Mouse (Mus musculus): ENCODE results near the gene Cox7a2l. TPM values are rescaled to one million over a fixed set of nuclear protein-coding genes. Genes with fewer than 3 reads are reported as not detected.

The Cox7a2l gene
- total and polyA plus RNA-seq, 3 experiments, result 233 to 371 (median 310) TPM

- Histone ChIP-seq H3K4me1 (ENCODE audit: control insufficient read depth in 1 of 2, insufficient read depth in 2 of 2) (peaks cover 2 to 11% of the 10 kb centered on the region in 2 experiments; a peak in 2 of 4 replicates), H3K79me2 (replicated peaks; ENCODE audit: control insufficient read depth, extremely low read depth, insufficient read depth, poor library complexity, severe bottlenecking) (no peaks in the 10 kb centered on the region), H3K9me3 (replicated peaks; ENCODE audit: low read length) (no peaks in the 10 kb centered on the region), H3K27ac (ENCODE audit: insufficient read depth, low read depth) (no peak overlapping the region), H3K27me3 (replicated peaks) (no peaks in the 10 kb centered on the region), H3K9ac (ENCODE audit: insufficient read depth, low read depth) (no peak overlapping the region), H3K4me2 (ENCODE audit: insufficient read depth, low read depth, poor library complexity, severe bottlenecking) (no peak overlapping the region), H3K36me3 (replicated peaks in 1 of 2; ENCODE audit: control insufficient read depth in 1 of 2, insufficient read depth in 1 of 2, low read length in 1 of 2) (peaks cover 23 to 42% of the 10 kb centered on the region in 2 experiments), H3K4me3 (replicated peaks in 1 of 3; ENCODE audit: low read depth in 2 of 3, low read length in 2 of 3, poor library complexity in 1 of 3) (no peak overlapping the region)
- DNase-seq (ENCODE audit: extremely low read depth), result no peak
- dilution Hi-C loops (cut with MboI; ENCODE audit: extremely low pct_ligation_motif_present, extremely low pct_unique_long_range_greater_than_20kb, low sequenced_read_pairs) (no loop called here), in situ Hi-C loops (cut with MboI; ENCODE audit: low pct_ligation_motif_present, low pct_unique_long_range_greater_than_20kb, low sequenced_read_pairs) (no loop called here)
- no peak for TF ChIP-seq JUN (IDR thresholded peaks at IDR 0.05; ENCODE audit: insufficient read depth, low read depth, low read length)
- no peak for TF ChIP-seq TBP (conservative IDR thresholded peaks at IDR 0.05; ENCODE audit: low read depth, low read length)
- TF ChIP-seq POLR2A (IDR thresholded peaks at IDR 0.05; ENCODE audit: low read depth, low read length), result no peak
- no peak for TF ChIP-seq KAT2A (IDR thresholded peaks at IDR 0.05; ENCODE audit: insufficient replicate concordance, low read length)
- no peak for TF ChIP-seq GABPA (IDR thresholded peaks at IDR 0.05; ENCODE audit: insufficient replicate concordance, low read depth, low read length)
- TF ChIP-seq SIN3A (IDR thresholded peaks at IDR 0.05; ENCODE audit: low read length), result no peak
Observed at GRCm38 (mm10) chr17:83482817-83483536, 34.2 kb downstream of the Cox7a2l start.

- DNase-seq (ENCODE audit: extremely low read depth), result no peak
- Histone ChIP-seq H3K27me3 (replicated peaks) (no peaks in the 10 kb centered on the region), H3K4me3 (replicated peaks in 1 of 3; ENCODE audit: low read depth in 2 of 3, low read length in 2 of 3, poor library complexity in 1 of 3) (no peak overlapping the region), H3K36me3 (replicated peaks in 1 of 2; ENCODE audit: control insufficient read depth in 1 of 2, insufficient read depth in 1 of 2, low read length in 1 of 2) (peaks cover 34 to 56% of the 10 kb centered on the region in 2 experiments), H3K79me2 (replicated peaks; ENCODE audit: control insufficient read depth, extremely low read depth, insufficient read depth, poor library complexity, severe bottlenecking) (no peaks in the 10 kb centered on the region), H3K9ac (ENCODE audit: insufficient read depth, low read depth) (no peak overlapping the region), H3K4me1 (ENCODE audit: control insufficient read depth in 1 of 2, insufficient read depth in 2 of 2) (peaks cover 2 to 11% of the 10 kb centered on the region in 2 experiments; a peak in 2 of 4 replicates), H3K27ac (ENCODE audit: insufficient read depth, low read depth) (no peak overlapping the region), H3K4me2 (ENCODE audit: insufficient read depth, low read depth, poor library complexity, severe bottlenecking) (no peak overlapping the region), H3K9me3 (replicated peaks; ENCODE audit: low read length) (no peaks in the 10 kb centered on the region)
- in situ Hi-C loops (cut with MboI; ENCODE audit: low pct_ligation_motif_present, low pct_unique_long_range_greater_than_20kb, low sequenced_read_pairs) (no loop called here), dilution Hi-C loops (cut with MboI; ENCODE audit: extremely low pct_ligation_motif_present, extremely low pct_unique_long_range_greater_than_20kb, low sequenced_read_pairs) (no loop called here)
- TF ChIP-seq MAZ (IDR thresholded peaks at IDR 0.05; ENCODE audit: low read depth, low read length) (no peak), KAT2A (IDR thresholded peaks at IDR 0.05; ENCODE audit: insufficient replicate concordance, low read length) (no peak), RCOR1 (conservative IDR thresholded peaks at IDR 0.05; ENCODE audit: low read depth, low read length) (no peak), JUND (conservative IDR thresholded peaks at IDR 0.05; ENCODE audit: low read depth, low read length) (no peak), ELF1 (IDR thresholded peaks at IDR 0.05; ENCODE audit: low read depth, low read length) (no peak), BHLHE40 (IDR thresholded peaks at IDR 0.05; ENCODE audit: low read depth, low read length) (no peak), TBP (conservative IDR thresholded peaks at IDR 0.05; ENCODE audit: low read depth, low read length) (no peak), GABPA (IDR thresholded peaks at IDR 0.05; ENCODE audit: insufficient replicate concordance, low read depth, low read length) (no peak), E2F4 (IDR thresholded peaks at IDR 0.05; ENCODE audit: insufficient replicate concordance, low read depth, low read length) (no peak)
Observed at GRCm38 (mm10) chr17:83481551-83481950, 35.6 kb downstream of the Cox7a2l start.
